Mouse (Mus musculus): ENCODE results near the gene Tgm2. TPM values are rescaled to one million over a fixed set of nuclear protein-coding genes. Genes with fewer than 3 reads are reported as not detected.

Tgm2 gene
- polyA plus RNA-seq, 1 experiment from 2014 or later, result 93.1 TPM

- Histone ChIP-seq H3K4me2 (no peak overlapping the region), H3K4me3 (replicated peaks) (no peak overlapping the region), H3K9me3 (no peaks in the 10 kb centered on the region), H3K27ac (peak overlapping the region; percentile 64; the same call in 1 of the 2 replicates), H3K4me1 (peaks cover 24% of the 10 kb centered on the region), H3K9ac (no peak overlapping the region), H3K36me3 (no peaks in the 10 kb centered on the region), H3K27me3 (replicated peaks) (no peaks in the 10 kb centered on the region)
- ATAC-seq (ENCODE audit: insufficient read depth, low FRiP score, low read depth), result no peak
- WGBS, result 54% methylated on average over 3 of the region's 3 CpGs
These were observed 46.7 kb downstream of the Tgm2 start for GRCm38 (mm10) chr2:158099537-158099936.

- peaks cover 28% of the 10 kb centered on the region for H3K4me1 ChIP-seq
- H3K4me2 ChIP-seq, result no peak overlapping the region
- no peak overlapping the region for H3K9ac ChIP-seq
- H3K27ac ChIP-seq, result no peak overlapping the region
- no peaks in the 10 kb centered on the region for H3K27me3 ChIP-seq (replicated peaks)
- ATAC-seq (ENCODE audit: insufficient read depth, low FRiP score, low read depth), result no peak
- no peaks in the 10 kb centered on the region for H3K9me3 ChIP-seq
- H3K4me3 ChIP-seq (replicated peaks), result no peak overlapping the region
- H3K36me3 ChIP-seq, result no peaks in the 10 kb centered on the region
- WGBS, result 84% methylated on average over 5 of the region's 5 CpGs
These were observed 47.5 kb downstream of the Tgm2 start for GRCm38 (mm10) chr2:158098730-158099129.

- Histone ChIP-seq H3K9me3 (no peaks in the 10 kb centered on the region), H3K9ac (no peak overlapping the region), H3K4me2 (no peak overlapping the region), H3K27me3 (replicated peaks) (no peaks in the 10 kb centered on the region), H3K4me1 (peaks cover 33% of the 10 kb centered on the region), H3K4me3 (replicated peaks) (no peak overlapping the region), H3K36me3 (no peaks in the 10 kb centered on the region), H3K27ac (no peak overlapping the region)
- 79% methylated on average over 5 of the region's 5 CpGs for WGBS
- no peak for ATAC-seq (ENCODE audit: insufficient read depth, low FRiP score, low read depth)
These were observed 49.2 kb downstream of the Tgm2 start for GRCm38 (mm10) chr2:158097071-158097470.

- WGBS, result 48% methylated on average over 5 of the region's 5 CpGs
- H3K9me3 ChIP-seq, result no peaks in the 10 kb centered on the region
- H3K4me2 ChIP-seq, result no peak overlapping the region
- H3K36me3 ChIP-seq, result no peaks in the 10 kb centered on the region
- no peak overlapping the region for H3K9ac ChIP-seq
- peak; percentile 28; the same call in 1 of the 2 replicates for ATAC-seq (ENCODE audit: insufficient read depth, low FRiP score, low read depth)
- H3K27me3 ChIP-seq (replicated peaks), result no peaks in the 10 kb centered on the region
- H3K4me3 ChIP-seq (replicated peaks), result no peak overlapping the region
- peak overlapping the region; percentile 72 for H3K27ac ChIP-seq
- H3K4me1 ChIP-seq, result peaks cover 35% of the 10 kb centered on the region
These were observed 51.4 kb downstream of the Tgm2 start for GRCm38 (mm10) chr2:158094846-158095245.

- Histone ChIP-seq H3K9me3 (no peaks in the 10 kb centered on the region), H3K4me3 (replicated peaks) (no peak overlapping the region), H3K27ac (peak overlapping the region; percentile 72), H3K36me3 (no peaks in the 10 kb centered on the region), H3K9ac (no peak overlapping the region), H3K27me3 (replicated peaks) (no peaks in the 10 kb centered on the region), H3K4me1 (peaks cover 34% of the 10 kb centered on the region), H3K4me2 (no peak overlapping the region)
- no peak for ATAC-seq (ENCODE audit: insufficient read depth, low FRiP score, low read depth)
- 34% methylated on average over 7 of the region's 7 CpGs for WGBS
These were observed 51.9 kb downstream of the Tgm2 start for GRCm38 (mm10) chr2:158094300-158094699.

- no peaks in the 10 kb centered on the region for H3K9me3 ChIP-seq
- no peak for ATAC-seq (ENCODE audit: insufficient read depth, low FRiP score, low read depth)
- 44% methylated on average over 5 of the region's 5 CpGs for WGBS
- H3K4me2 ChIP-seq, result no peak overlapping the region
- H3K27me3 ChIP-seq (replicated peaks), result no peaks in the 10 kb centered on the region
- no peak overlapping the region for H3K4me3 ChIP-seq (replicated peaks)
- peak overlapping the region; percentile 72; the same call in 1 of the 2 replicates for H3K27ac ChIP-seq
- peaks cover 31% of the 10 kb centered on the region for H3K4me1 ChIP-seq
- no peak overlapping the region for H3K9ac ChIP-seq
- no peaks in the 10 kb centered on the region for H3K36me3 ChIP-seq
These were observed 52.9 kb downstream of the Tgm2 start for GRCm38 (mm10) chr2:158093345-158093744.

- H3K4me3 ChIP-seq (replicated peaks), result no peak overlapping the region
- no peaks in the 10 kb centered on the region for H3K27me3 ChIP-seq (replicated peaks)
- H3K4me1 ChIP-seq, result peaks cover 19% of the 10 kb centered on the region
- WGBS, result 85% methylated on average over 4 of the region's 4 CpGs
- no peaks in the 10 kb centered on the region for H3K36me3 ChIP-seq
- H3K27ac ChIP-seq, result no peak overlapping the region
- ATAC-seq (ENCODE audit: insufficient read depth, low FRiP score, low read depth), result no peak
- no peak overlapping the region for H3K9ac ChIP-seq
- no peaks in the 10 kb centered on the region for H3K9me3 ChIP-seq
- no peak overlapping the region for H3K4me2 ChIP-seq
These were observed 56.1 kb downstream of the Tgm2 start for GRCm38 (mm10) chr2:158090096-158090495.

GRCm38 (mm10) chr2:158084486-158084885, 61.8 kb downstream of the Tgm2 start:
- H3K9ac ChIP-seq, result no peak overlapping the region
- H3K36me3 ChIP-seq, result no peaks in the 10 kb centered on the region
- H3K4me2 ChIP-seq, result no peak overlapping the region
- no peak overlapping the region for H3K4me3 ChIP-seq (replicated peaks)
- H3K9me3 ChIP-seq, result no peaks in the 10 kb centered on the region
- no peak for ATAC-seq (ENCODE audit: insufficient read depth, low FRiP score, low read depth)
- WGBS, result 58% methylated on average over 8 of the region's 8 CpGs
- no peaks in the 10 kb centered on the region for H3K27me3 ChIP-seq (replicated peaks)
- peaks cover 14% of the 10 kb centered on the region for H3K4me1 ChIP-seq
- H3K27ac ChIP-seq, result no peak overlapping the region

- H3K4me2 ChIP-seq, result no peak overlapping the region
- no peak overlapping the region for H3K9ac ChIP-seq
- no peaks in the 10 kb centered on the region for H3K27me3 ChIP-seq (replicated peaks)
- H3K4me1 ChIP-seq, result peaks cover 14% of the 10 kb centered on the region
- WGBS, result 46% methylated on average over 9 of the region's 9 CpGs
- peak; percentile 75 for ATAC-seq (ENCODE audit: insufficient read depth, low FRiP score, low read depth)
- H3K9me3 ChIP-seq, result no peaks in the 10 kb centered on the region
- peaks cover 18% of the 10 kb centered on the region for H3K36me3 ChIP-seq
- peak overlapping the region; percentile 83 for H3K27ac ChIP-seq
- H3K4me3 ChIP-seq (replicated peaks), result no peak overlapping the region
These were observed 65.5 kb downstream of the Tgm2 start for GRCm38 (mm10) chr2:158080622-158081241.

GRCm38 (mm10) chr2:158079843-158080395, 66.3 kb downstream of the Tgm2 start:
- H3K4me2 ChIP-seq, result no peak overlapping the region
- 42% methylated on average over 9 of the region's 9 CpGs for WGBS
- H3K4me1 ChIP-seq, result peaks cover 14% of the 10 kb centered on the region
- ATAC-seq (ENCODE audit: insufficient read depth, low FRiP score, low read depth), result peak; percentile 75
- no peak overlapping the region for H3K4me3 ChIP-seq (replicated peaks)
- H3K9me3 ChIP-seq, result no peaks in the 10 kb centered on the region
- peak overlapping the region; percentile 79 for H3K27ac ChIP-seq
- H3K9ac ChIP-seq, result no peak overlapping the region
- peaks cover 25% of the 10 kb centered on the region for H3K36me3 ChIP-seq
- H3K27me3 ChIP-seq (replicated peaks), result no peaks in the 10 kb centered on the region

- no peak for ATAC-seq (ENCODE audit: insufficient read depth, low FRiP score, low read depth)
- Histone ChIP-seq H3K4me1 (peaks cover 14% of the 10 kb centered on the region), H3K27me3 (replicated peaks) (no peaks in the 10 kb centered on the region), H3K4me3 (replicated peaks) (no peak overlapping the region), H3K27ac (no peak overlapping the region), H3K4me2 (no peak overlapping the region), H3K9me3 (no peaks in the 10 kb centered on the region), H3K36me3 (peaks cover 30% of the 10 kb centered on the region), H3K9ac (no peak overlapping the region)
- WGBS, result 81% methylated on average over 7 of the region's 7 CpGs
These were observed 67.3 kb downstream of the Tgm2 start for GRCm38 (mm10) chr2:158078971-158079370.

GRCm38 (mm10) chr2:158077981-158078380, 68.3 kb downstream of the Tgm2 start:
- Histone ChIP-seq H3K4me2 (no peak overlapping the region), H3K27ac (no peak overlapping the region), H3K36me3 (peaks cover 30% of the 10 kb centered on the region), H3K27me3 (replicated peaks) (no peaks in the 10 kb centered on the region), H3K4me1 (peaks cover 14% of the 10 kb centered on the region), H3K9ac (no peak overlapping the region), H3K4me3 (replicated peaks) (no peak overlapping the region), H3K9me3 (no peaks in the 10 kb centered on the region)
- no peak for ATAC-seq (ENCODE audit: insufficient read depth, low FRiP score, low read depth)
- 46% methylated on average over 2 of the region's 2 CpGs for WGBS
